ENCODE assay signal across 8 mouse cellular contexts in genomic region chr9:21786906-21787305, GRCm38 (mm10). TPM values are rescaled to one million over a fixed set of nuclear protein-coding genes. Genes with fewer than 3 reads are reported as not detected.
DNase-seq lines count a peak whose midpoint lies in the region; ATAC-seq and TF ChIP-seq lines count a peak whose summit lies in the region.

No protein-coding gene starts in this region.

- H3K27me3 ChIP-seq in intestine, postnatal 0 days (replicated peaks; ENCODE audit: control insufficient read depth, insufficient read depth, low read length) = no peaks in the 10 kb centered on the region
- H3K27me3 ChIP-seq in liver, embryonic 11.5 days (replicated peaks; ENCODE audit: control insufficient read depth, insufficient read depth, low read length) = no peaks in the 10 kb centered on the region
- no peaks in the 10 kb centered on the region for H3K27me3 ChIP-seq in neural tube, embryonic 13.5 days

- H3K4me3 ChIP-seq in intestine, postnatal 0 days (ENCODE audit: low read depth, low read length) = no peak overlapping the region
- H3K4me3 ChIP-seq in liver, embryonic 11.5 days (ENCODE audit: low read depth, low read length) = no peak overlapping the region
- no peak overlapping the region for H3K4me3 ChIP-seq in neural tube, embryonic 13.5 days

- peak; percentile 84 for TF ChIP-seq CTCF in intestine, postnatal 0 days (IDR thresholded peaks at IDR 0.05; ENCODE audit: low read depth)

- H3K36me3 ChIP-seq in intestine, postnatal 0 days (ENCODE audit: control insufficient read depth, insufficient read depth) = peaks cover 6% of the 10 kb centered on the region
- peaks cover 11% of the 10 kb centered on the region; the same call in 1 of the 2 replicates for H3K36me3 ChIP-seq in liver, embryonic 11.5 days (ENCODE audit: control insufficient read depth, insufficient read depth, low read length)
- no peaks in the 10 kb centered on the region for H3K36me3 ChIP-seq in neural tube, embryonic 13.5 days

- H3K9me3 ChIP-seq in intestine, postnatal 0 days (ENCODE audit: control insufficient read depth) = no peaks in the 10 kb centered on the region
- no peaks in the 10 kb centered on the region for H3K9me3 ChIP-seq in liver, embryonic 11.5 days (ENCODE audit: control insufficient read depth, low read length)
- H3K9me3 ChIP-seq in neural tube, embryonic 13.5 days = no peaks in the 10 kb centered on the region

- peak; percentile 60 for DNase-seq in 416B (ENCODE audit: low read depth)
- peak; percentile 93 for DNase-seq in ES-CJ7 (ENCODE audit: low read depth, low spot score)
- DNase-seq in cerebellum, adult 9-11 months = peak; percentile 64
- DNase-seq in frontal cortex, postnatal 36 days (ENCODE audit: low spot score in 2 of 2) = peak; percentile 56 to 59
- DNase-seq in liver, embryonic 11.5 days (ENCODE audit: low spot score) = peak; percentile 54
- peak; percentile 56 to 68 for DNase-seq in urinary bladder, postnatal 36 days (ENCODE audit: low spot score in 2 of 2)

- H3K27ac ChIP-seq in intestine, postnatal 0 days (ENCODE audit: low read depth, low read length) = no peak overlapping the region
- no peak overlapping the region for H3K27ac ChIP-seq in liver, embryonic 11.5 days (ENCODE audit: low read depth, low read length)
- no peak overlapping the region for H3K27ac ChIP-seq in neural tube, embryonic 13.5 days (replicated peaks)

- 9% methylated on average over 6 of the region's 6 CpGs for WGBS in intestine, postnatal 0 days
- 9% methylated on average over 6 of the region's 6 CpGs for WGBS in liver, embryonic 11.5 days
- WGBS in neural tube, embryonic 13.5 days = 4% methylated on average over 6 of the region's 6 CpGs

- peak; percentile 51; the same call in 1 of the 2 replicates for ATAC-seq in intestine, postnatal 0 days
- no peak; the same call in 1 of the 2 replicates for ATAC-seq in liver, embryonic 11.5 days (replicated peaks; ENCODE audit: low FRiP score)
- ATAC-seq in neural tube, embryonic 13.5 days (ENCODE audit: low read depth) = peak; percentile 59

- no peaks in the 10 kb centered on the region for H3K4me1 ChIP-seq in intestine, postnatal 0 days (replicated peaks; ENCODE audit: control insufficient read depth, insufficient read depth, low read length)
- 0 out of 2 replicates have a peak, but pooled peaks cover under 1% of the 10 kb centered on the region for H3K4me1 ChIP-seq in liver, embryonic 11.5 days (replicated peaks; ENCODE audit: control insufficient read depth, insufficient read depth, low read length)
- peaks cover 18% of the 10 kb centered on the region for H3K4me1 ChIP-seq in neural tube, embryonic 13.5 days (replicated peaks)

- no peak overlapping the region for H3K4me2 ChIP-seq in intestine, postnatal 0 days (replicated peaks; ENCODE audit: low read depth)
- no peak overlapping the region for H3K4me2 ChIP-seq in liver, embryonic 11.5 days
- peak overlapping the region; percentile 9; the same call in 1 of the 2 replicates for H3K4me2 ChIP-seq in neural tube, embryonic 13.5 days

- no peak overlapping the region for H3K9ac ChIP-seq in intestine, postnatal 0 days (ENCODE audit: low read depth, low read length)
- no peak overlapping the region for H3K9ac ChIP-seq in liver, embryonic 11.5 days (ENCODE audit: low read depth, low read length)
- no peak overlapping the region for H3K9ac ChIP-seq in neural tube, embryonic 13.5 days

RNA-seq across cellular contexts. Expression of gene Kank2, which starts 11.6 kb away (rescaled TPM):
- polyA plus RNA-seq in intestine, postnatal 0 days (2015; fragmentation: Nextera tagmentation; extraction: Ambion mirVana) = 6.4 TPM in 2 replicates
- 4.7 and 6.7 TPM in 2 replicates for polyA plus RNA-seq in liver, embryonic 11.5 days (2014; fragmentation: Nextera tagmentation; extraction: Ambion mirVana)
- polyA plus RNA-seq in neural tube, embryonic 13.5 days (2015; fragmentation: Nextera tagmentation; extraction: Ambion mirVana) = 5.3 and 5.9 TPM in 2 replicates

RNA-seq across cellular contexts. Expression of gene Spc24, which starts 26.8 kb away (rescaled TPM):
- 23.5 and 32.4 TPM in 2 replicates for polyA plus RNA-seq in intestine, postnatal 0 days (2015; fragmentation: Nextera tagmentation; extraction: Ambion mirVana)
- 151 and 170 TPM in 2 replicates for polyA plus RNA-seq in liver, embryonic 11.5 days (2014; fragmentation: Nextera tagmentation; extraction: Ambion mirVana)
- 17.5 and 21.0 TPM in 2 replicates for polyA plus RNA-seq in neural tube, embryonic 13.5 days (2015; fragmentation: Nextera tagmentation; extraction: Ambion mirVana)

RNA-seq across cellular contexts. Expression of gene Angptl8, which starts 48.4 kb away (rescaled TPM):
- polyA plus RNA-seq in intestine, postnatal 0 days (2015; fragmentation: Nextera tagmentation; extraction: Ambion mirVana) = 15.9 and 21.1 TPM in 2 replicates
- 16.1 and 17.4 TPM in 2 replicates for polyA plus RNA-seq in liver, embryonic 11.5 days (2014; fragmentation: Nextera tagmentation; extraction: Ambion mirVana)
- 0.46 and 0.72 TPM in 2 replicates for polyA plus RNA-seq in neural tube, embryonic 13.5 days (2015; fragmentation: Nextera tagmentation; extraction: Ambion mirVana)
